Mouse (Mus musculus) fibroblast of lung, adult 2 months (primary cell): ENCODE measurements around the gene Dlg2.
A peak's percentile ranks its signal among the peaks of the same experiment; 100 is the strongest.

Source experiments
- DNase-seq: peaks from one replicate; pipeline ENCODE4 v3.0.0-alpha.2; 2011; ENCODE audit warnings: low read depth

Dlg2 gene

GRCm38 (mm10) chr7:92392052-92392640 lies 1915.7 kb downstream of the Dlg2 start:
- DNase-seq = no peak

GRCm38 (mm10) chr7:92396783-92397182 lies 1920.3 kb downstream of the Dlg2 start:
- DNase-seq = peak; percentile 13

- DNase-seq = no peak
Measured at GRCm38 (mm10) chr7:92398841-92399240, 1922.4 kb downstream of the Dlg2 start.

GRCm38 (mm10) chr7:92400551-92400950 lies 1924.1 kb downstream of the Dlg2 start:
- no peak for DNase-seq

GRCm38 (mm10) chr7:92401001-92401688 lies 1924.7 kb downstream of the Dlg2 start:
- no peak for DNase-seq

- no peak for DNase-seq
Measured at GRCm38 (mm10) chr7:92408479-92408878, 1932.0 kb downstream of the Dlg2 start.

- no peak for DNase-seq
Measured at GRCm38 (mm10) chr7:92420474-92420873, 1944.0 kb downstream of the Dlg2 start.

GRCm38 (mm10) chr7:92423017-92423416 lies 1946.5 kb downstream of the Dlg2 start:
- DNase-seq = no peak

GRCm38 (mm10) chr7:92424703-92425102 lies 1948.2 kb downstream of the Dlg2 start:
- peak; percentile 79 for DNase-seq

GRCm38 (mm10) chr7:92427280-92427679 lies 1950.8 kb downstream of the Dlg2 start:
- no peak for DNase-seq

- no peak for DNase-seq
Measured at GRCm38 (mm10) chr7:92428629-92429028, 1952.2 kb downstream of the Dlg2 start.

- DNase-seq = no peak
Measured at GRCm38 (mm10) chr7:92430254-92430653, 1953.8 kb downstream of the Dlg2 start.

- no peak for DNase-seq
Measured at GRCm38 (mm10) chr7:92437168-92437567, 1960.7 kb downstream of the Dlg2 start.

- DNase-seq = no peak
Measured at GRCm38 (mm10) chr7:92439503-92440487, 1963.3 kb downstream of the Dlg2 start.

GRCm38 (mm10) chr7:92441611-92442010 lies 1965.1 kb downstream of the Dlg2 start:
- DNase-seq = no peak

- DNase-seq = no peak
Measured at GRCm38 (mm10) chr7:92442082-92442481, 1965.6 kb downstream of the Dlg2 start.

- DNase-seq = no peak
Measured at GRCm38 (mm10) chr7:92447938-92448337, 1971.5 kb downstream of the Dlg2 start.

GRCm38 (mm10) chr7:92448782-92449575 lies 1972.5 kb downstream of the Dlg2 start:
- no peak for DNase-seq

GRCm38 (mm10) chr7:92454176-92454575 lies 1977.7 kb downstream of the Dlg2 start:
- peak; percentile 92 for DNase-seq

- peak; percentile 58 for DNase-seq
Measured at GRCm38 (mm10) chr7:92455927-92456326, 1979.5 kb downstream of the Dlg2 start.

- DNase-seq = peak; percentile 96
Measured at GRCm38 (mm10) chr7:92457791-92458190, 1981.3 kb downstream of the Dlg2 start.

- DNase-seq = no peak
Measured at GRCm38 (mm10) chr7:92458308-92458707, 1981.8 kb downstream of the Dlg2 start.
